Mouse (Mus musculus) kidney, adult 2 months (tissue): ENCODE data around the gene Cnih2.

Experiments
- CTCF ChIP-seq: fragments of 200-500 bp; conservative IDR thresholded peaks from 2 replicates; pipeline ENCODE4 v1.5.1; 2011; ENCODE audit warnings: low read depth, mild to moderate bottlenecking, control low read depth, low read length, moderate library complexity, mixed read lengths; ENCODE audit not compliant: insufficient read depth, insufficient read length
- POLR2A ChIP-seq: fragments of 200-500 bp; IDR thresholded peaks from one replicate; pipeline ENCODE4 v1.6.1; 2011; ENCODE audit warnings: low read depth, low read length, control low read depth

GRCm38 (mm10) chr19:5051515-5051914, 46.8 kb downstream of the Cnih2 start:
- TF ChIP-seq CTCF (no peak), POLR2A (no peak)
